Mouse (Mus musculus): ENCODE results near the gene Cnn3.

Cnn3 gene

GRCm38 (mm10) chr3:121441504-121441903 lies 15.2 kb downstream of the Cnn3 start:
- in situ Hi-C loops (cut with MboI; ENCODE audit: low pct_unique_long_range_greater_than_20kb in 1 of 2, low sequenced_read_pairs in 2 of 2, unreplicated experiment in 1 of 2) = no loop called here

- in situ Hi-C loops (cut with MboI; ENCODE audit: low pct_unique_long_range_greater_than_20kb in 1 of 2, low sequenced_read_pairs in 2 of 2, unreplicated experiment in 1 of 2) = no loop called here
These were observed 16.0 kb downstream of the Cnn3 start for GRCm38 (mm10) chr3:121442288-121442687.

DNA sequence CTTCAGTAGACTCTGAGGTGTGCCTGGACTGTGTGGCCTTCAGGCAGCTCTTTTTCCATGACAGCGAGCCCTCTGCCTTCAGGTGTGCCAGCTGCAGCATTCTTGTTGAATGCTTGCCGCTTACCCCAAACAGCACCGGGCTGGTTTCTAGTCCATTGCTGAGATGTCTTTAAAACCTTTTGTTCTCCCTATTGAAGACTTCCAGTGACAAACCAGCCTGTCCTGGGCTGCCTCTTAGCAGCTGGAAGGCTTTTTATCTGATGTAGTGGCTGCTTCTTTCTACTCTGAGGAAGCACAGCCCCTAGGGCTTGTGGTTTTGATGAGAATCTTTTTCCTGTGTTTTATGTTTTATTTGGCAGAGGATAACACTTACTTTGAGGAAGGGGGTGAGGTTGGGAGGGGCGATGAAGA lies 17.6 kb downstream of the Cnn3 start:
- in situ Hi-C loops (cut with MboI; ENCODE audit: low pct_unique_long_range_greater_than_20kb in 1 of 2, low sequenced_read_pairs in 2 of 2, unreplicated experiment in 1 of 2) = no loop called here

- in situ Hi-C loops (cut with MboI; ENCODE audit: low pct_unique_long_range_greater_than_20kb in 1 of 2, low sequenced_read_pairs in 2 of 2, unreplicated experiment in 1 of 2) = no loop called here
These were observed 18.1 kb downstream of the Cnn3 start for GRCm38 (mm10) chr3:121444414-121444813.

DNA sequence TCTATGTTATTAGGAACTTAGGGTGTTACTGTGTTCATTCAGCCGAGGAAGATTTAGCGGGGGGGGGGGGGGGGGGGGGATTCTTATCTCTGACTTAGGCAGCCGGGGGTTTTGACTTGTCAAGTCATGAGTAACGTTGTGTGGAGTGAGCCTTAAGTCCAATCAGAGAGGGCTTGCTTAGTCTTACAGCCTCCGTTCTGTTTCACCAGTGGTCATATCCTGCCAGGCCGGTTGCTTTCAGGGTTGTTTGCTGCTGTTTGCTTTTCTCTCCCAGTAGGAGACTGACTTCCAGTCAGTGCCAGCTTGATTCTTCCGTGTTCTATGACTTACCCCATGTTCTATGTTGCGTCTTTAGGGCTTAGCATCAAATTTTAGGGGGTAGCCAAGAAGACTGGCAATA lies 20.2 kb downstream of the Cnn3 start:
- in situ Hi-C loops (cut with MboI; ENCODE audit: low pct_unique_long_range_greater_than_20kb in 1 of 2, low sequenced_read_pairs in 2 of 2, unreplicated experiment in 1 of 2) = no loop called here

GRCm38 (mm10) chr3:121448029-121448468 lies 21.8 kb downstream of the Cnn3 start:
- in situ Hi-C loops (cut with MboI; ENCODE audit: low pct_unique_long_range_greater_than_20kb in 1 of 2, low sequenced_read_pairs in 2 of 2, unreplicated experiment in 1 of 2) = no loop called here

- in situ Hi-C loops (cut with MboI; ENCODE audit: low pct_unique_long_range_greater_than_20kb in 1 of 2, low sequenced_read_pairs in 2 of 2, unreplicated experiment in 1 of 2) = no loop called here
These were observed 22.3 kb downstream of the Cnn3 start for GRCm38 (mm10) chr3:121448606-121449005.

DNA sequence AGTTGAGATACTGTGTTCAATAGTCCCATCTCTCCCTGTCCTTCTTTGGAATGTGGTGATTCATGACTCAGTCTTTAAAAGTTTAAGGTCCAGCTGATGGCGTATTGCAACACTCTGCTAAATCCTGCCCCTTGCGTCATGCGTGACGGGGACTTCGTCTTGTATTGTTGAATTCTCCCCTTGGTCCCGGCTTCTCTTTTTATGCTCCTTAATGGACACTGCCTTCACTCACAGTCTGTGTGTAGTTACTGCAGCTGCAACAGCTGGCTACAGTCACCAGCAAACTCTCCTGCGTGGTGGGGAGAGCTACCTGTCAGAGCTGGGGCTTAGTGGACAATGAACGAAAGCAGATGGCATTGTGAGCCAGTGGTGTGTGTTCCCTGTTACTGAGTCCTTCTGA lies 23.2 kb downstream of the Cnn3 start:
- in situ Hi-C loops (cut with MboI; ENCODE audit: low pct_unique_long_range_greater_than_20kb in 1 of 2, low sequenced_read_pairs in 2 of 2, unreplicated experiment in 1 of 2) = no loop called here

GRCm38 (mm10) chr3:121451404-121451803 lies 25.1 kb downstream of the Cnn3 start:
- in situ Hi-C loops (cut with MboI; ENCODE audit: low pct_unique_long_range_greater_than_20kb in 1 of 2, low sequenced_read_pairs in 2 of 2, unreplicated experiment in 1 of 2) = no loop called here

DNA sequence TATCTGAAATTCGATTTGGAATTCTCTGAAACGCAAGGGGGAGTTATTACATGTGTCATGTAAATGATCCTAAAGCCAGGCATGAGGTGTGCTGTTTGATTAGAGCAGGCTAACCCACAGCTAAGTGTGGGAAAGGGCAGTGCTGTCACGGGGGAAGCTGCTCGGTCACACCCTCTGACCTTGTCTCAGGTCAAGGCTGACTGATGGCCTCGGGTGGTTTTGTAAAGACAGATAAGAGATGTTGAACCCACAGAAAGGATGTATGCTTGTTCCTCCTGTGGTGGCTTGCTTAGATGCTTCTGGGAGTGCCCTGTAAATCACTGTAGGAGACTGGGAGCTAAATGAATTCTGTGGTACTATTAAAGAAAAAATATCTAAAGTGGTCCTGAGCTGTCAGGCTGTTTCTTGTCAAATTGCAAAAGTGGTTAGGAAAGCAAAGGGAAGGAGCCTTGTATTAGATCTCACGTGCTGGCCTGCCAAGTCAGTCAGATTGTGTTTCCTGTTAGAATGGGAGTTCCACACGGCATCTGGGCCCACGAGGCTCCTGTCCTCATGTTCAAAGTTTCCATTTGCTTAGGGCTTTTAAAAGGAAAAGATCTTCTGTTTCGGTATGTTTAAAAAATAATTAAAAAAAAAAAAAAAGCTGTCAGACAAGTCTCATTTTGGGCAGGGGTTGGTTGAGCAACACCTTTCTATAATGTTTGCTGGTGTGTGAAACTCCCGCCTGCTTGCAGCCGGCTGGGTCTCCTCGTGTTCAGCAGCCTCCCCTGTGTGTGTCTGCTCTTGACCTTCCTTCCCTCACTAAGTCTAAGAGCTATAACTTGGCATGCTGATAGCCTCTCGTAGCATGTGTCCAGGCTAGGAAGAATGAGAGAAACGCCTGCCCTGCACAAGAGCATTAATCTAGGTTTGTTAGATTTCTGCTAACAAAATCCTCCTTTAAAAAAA lies 32.5 kb downstream of the Cnn3 start:
- in situ Hi-C loops (cut with MboI; ENCODE audit: low pct_unique_long_range_greater_than_20kb in 1 of 2, low sequenced_read_pairs in 2 of 2, unreplicated experiment in 1 of 2) = no loop called here

- in situ Hi-C loops (cut with MboI; ENCODE audit: low pct_unique_long_range_greater_than_20kb in 1 of 2, low sequenced_read_pairs in 2 of 2, unreplicated experiment in 1 of 2) = no loop called here
These were observed 34.3 kb downstream of the Cnn3 start for GRCm38 (mm10) chr3:121460473-121461193.

DNA sequence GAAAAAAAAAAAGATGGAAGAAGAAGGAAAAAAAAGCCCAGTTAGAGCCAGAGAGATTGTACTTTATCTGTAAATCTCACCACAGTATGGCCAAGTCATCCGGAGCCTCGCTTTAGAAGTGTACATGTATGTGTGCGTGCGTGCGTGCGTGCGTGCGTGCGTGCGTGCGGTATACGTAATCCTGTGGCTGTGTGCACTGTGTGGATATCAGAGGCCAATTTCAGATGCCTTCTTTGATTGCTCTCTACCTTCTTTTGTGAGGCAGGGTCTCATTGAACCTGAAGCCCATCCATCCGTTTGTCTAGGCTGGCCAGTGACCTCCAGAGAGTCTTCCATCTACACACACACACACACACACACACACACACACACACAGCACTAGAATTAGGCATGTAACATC lies 35.2 kb downstream of the Cnn3 start:
- in situ Hi-C loops (cut with MboI; ENCODE audit: low pct_unique_long_range_greater_than_20kb in 1 of 2, low sequenced_read_pairs in 2 of 2, unreplicated experiment in 1 of 2) = no loop called here

DNA sequence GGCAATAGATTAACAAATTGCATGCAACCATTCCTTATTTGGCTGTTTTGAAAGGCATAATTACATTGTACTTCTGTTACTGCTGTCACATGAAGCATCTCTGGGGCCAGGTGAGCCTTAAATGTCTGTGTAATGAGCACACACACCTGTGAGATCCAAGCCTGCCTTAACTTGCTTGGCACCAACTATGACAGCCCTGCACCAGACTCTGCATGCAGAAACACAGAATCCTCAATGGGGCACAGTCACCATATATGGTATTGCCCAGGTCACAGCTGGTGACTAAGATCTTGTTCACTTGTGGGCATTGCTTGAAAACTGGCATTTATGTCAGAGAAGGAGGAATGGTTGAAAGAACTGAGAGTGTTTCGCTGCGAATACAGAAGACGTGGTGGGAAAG lies 36.5 kb downstream of the Cnn3 start:
- in situ Hi-C loops (cut with MboI; ENCODE audit: low pct_unique_long_range_greater_than_20kb in 1 of 2, low sequenced_read_pairs in 2 of 2, unreplicated experiment in 1 of 2) = no loop called here

DNA sequence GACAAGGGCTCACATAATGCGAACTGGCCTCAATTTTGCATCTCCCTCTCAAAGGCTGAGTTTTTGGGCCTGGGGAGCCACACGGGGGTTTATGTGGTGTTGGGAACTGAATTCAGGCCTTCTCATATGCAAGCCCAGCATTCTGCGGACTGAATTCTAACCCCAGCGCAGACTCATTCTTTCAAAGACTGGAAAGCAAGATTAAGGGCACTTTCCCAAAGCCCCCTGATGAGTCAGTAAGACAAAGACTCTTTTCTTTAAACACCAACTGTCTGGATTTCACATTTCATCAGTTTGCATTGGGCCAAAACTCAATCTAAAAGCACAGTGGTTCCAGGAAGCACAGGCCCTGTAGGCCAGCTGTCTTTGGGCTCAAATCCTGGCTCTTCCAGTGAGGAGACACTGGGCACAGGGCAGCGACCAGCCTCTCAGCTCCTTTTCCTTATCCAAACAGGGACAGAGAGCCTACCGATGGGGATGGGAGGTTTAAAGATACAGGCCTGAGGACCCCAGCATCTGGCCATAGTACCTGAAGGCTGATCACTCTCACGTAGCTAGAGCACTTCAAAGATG lies 38.5 kb downstream of the Cnn3 start:
- in situ Hi-C loops (cut with MboI; ENCODE audit: low pct_unique_long_range_greater_than_20kb in 1 of 2, low sequenced_read_pairs in 2 of 2, unreplicated experiment in 1 of 2) = no loop called here

DNA sequence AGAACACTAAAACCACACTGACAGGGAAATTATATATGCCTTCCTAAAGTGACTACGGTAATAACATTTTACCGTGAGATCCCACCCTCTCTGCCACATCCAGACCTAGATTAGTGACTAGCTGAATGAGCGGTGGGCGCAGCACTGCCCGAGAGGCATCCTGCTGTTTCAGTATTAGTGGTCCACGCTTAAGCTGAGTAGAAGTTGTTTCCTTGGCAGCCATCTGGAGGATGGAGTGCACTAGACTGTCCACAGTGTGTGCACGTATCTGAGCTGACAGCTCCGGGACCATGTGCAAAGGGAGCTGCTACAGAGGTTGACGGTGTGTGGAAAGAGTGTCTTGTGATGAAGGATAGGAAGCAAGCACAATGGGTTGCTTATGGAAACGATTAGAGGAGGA lies 39.5 kb downstream of the Cnn3 start:
- in situ Hi-C loops (cut with MboI; ENCODE audit: low pct_unique_long_range_greater_than_20kb in 1 of 2, low sequenced_read_pairs in 2 of 2, unreplicated experiment in 1 of 2) = no loop called here

DNA sequence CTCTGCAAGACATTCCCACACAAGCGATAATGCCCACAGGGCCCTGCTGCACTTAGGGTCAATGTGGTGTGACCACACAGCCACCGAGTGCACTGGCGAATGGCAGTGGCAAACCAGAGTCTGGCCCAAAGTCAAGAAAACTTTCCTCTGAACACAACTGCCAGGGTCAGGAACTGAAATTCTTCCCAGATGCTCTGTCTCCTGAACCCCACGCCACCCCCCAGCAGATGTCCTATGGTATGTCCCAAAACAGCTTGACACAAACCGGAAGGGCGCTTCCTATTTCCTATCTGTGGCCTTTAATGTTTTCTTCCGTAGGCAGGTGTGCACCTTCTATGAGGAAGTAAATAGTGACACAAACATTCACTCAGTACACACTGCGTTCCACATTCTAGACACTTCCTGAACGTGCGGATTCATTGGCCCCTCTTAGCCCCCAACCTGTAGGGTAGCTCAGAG lies 40.8 kb downstream of the Cnn3 start:
- in situ Hi-C loops (cut with MboI; ENCODE audit: low pct_unique_long_range_greater_than_20kb in 1 of 2, low sequenced_read_pairs in 2 of 2, unreplicated experiment in 1 of 2) = no loop called here

DNA sequence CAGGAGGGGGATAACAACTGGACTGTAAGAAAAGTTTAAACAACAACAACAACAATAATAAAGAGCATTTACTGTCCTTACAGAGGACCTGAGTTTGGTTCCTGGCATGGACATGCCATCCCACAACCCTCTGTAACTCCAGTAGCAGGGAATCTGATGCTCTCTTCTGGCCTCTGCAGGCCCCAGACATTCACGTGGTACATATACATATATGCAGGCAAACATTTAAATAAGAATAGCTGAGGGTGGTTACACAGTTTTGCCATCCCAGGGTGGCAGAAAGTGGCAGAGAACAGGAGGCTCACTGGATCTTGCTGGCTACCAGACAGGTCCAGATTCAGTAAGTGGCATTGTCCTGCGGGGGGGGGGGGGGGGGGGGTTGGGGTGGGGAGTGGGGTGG lies 41.8 kb downstream of the Cnn3 start:
- in situ Hi-C loops (cut with MboI; ENCODE audit: low pct_unique_long_range_greater_than_20kb in 1 of 2, low sequenced_read_pairs in 2 of 2, unreplicated experiment in 1 of 2) = no loop called here

DNA sequence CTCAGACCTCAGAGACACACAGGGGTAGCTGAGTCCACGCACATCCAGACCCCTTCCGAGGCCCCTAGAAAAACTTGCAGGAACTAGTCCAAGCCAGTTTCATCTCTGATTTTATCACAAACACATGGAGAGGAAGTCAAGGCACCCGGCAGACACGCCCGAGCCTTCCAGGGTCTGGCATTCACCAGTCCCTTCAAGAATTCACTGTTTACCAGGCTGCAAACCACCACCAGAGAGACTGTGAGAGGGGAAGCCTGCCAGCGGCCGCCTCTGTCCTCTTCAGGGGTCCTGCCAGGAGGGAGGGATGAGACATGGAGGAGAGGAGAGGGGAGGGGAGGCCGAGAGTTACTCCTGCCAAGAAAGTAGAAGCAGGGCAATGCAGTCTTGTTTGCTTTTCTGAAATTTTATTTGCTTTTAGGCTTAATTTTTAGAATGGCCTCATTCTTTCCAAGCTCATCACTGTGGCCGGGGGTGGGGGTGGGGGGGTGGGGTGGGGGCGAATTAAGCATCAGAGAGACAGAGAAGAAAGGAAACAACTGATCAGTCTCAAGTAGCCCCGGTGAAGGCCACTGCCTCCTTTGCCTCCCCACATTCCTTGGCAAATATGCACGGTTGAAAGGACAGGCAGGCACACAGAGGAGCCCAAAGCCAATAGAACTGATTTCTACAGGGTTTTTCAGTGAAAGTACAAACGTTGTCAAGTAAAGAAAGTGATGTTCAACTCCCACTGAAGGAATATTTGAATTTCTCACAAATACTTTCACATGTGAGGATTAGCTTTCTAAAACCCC lies 43.1 kb downstream of the Cnn3 start:
- in situ Hi-C loops (cut with MboI; ENCODE audit: low pct_unique_long_range_greater_than_20kb in 1 of 2, low sequenced_read_pairs in 2 of 2, unreplicated experiment in 1 of 2) = no loop called here

DNA sequence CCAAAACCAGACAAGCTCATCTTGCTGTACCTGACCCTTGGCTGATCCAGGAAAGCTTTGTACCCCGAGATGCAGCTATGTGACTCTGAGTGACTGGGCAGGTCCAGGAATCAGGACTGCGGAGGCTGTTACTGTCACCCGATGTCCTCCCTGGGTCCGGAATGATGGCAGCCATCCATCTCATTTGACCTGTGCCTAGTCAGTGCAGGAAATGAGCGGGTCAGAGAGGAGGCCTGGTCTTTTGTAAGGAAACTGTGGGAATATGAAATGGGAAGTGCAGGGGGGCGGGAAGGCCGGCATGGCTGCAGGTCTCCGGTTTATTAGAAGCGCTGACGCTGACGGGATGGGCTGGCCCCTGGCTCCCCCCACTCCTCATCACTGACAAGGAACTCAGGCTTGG lies 45.4 kb downstream of the Cnn3 start:
- in situ Hi-C loops (cut with MboI; ENCODE audit: low pct_unique_long_range_greater_than_20kb in 1 of 2, low sequenced_read_pairs in 2 of 2, unreplicated experiment in 1 of 2) = no loop called here
